Mouse (Mus musculus) C2C12 (cell line): ENCODE data around the gene Il17rb.

Experiments used
- CTCF ChIP-seq: IDR thresholded peaks from one replicate; pipeline ENCODE4 v1.5.1; 2011; ENCODE audit not compliant: control insufficient read depth, insufficient read depth, insufficient read length
- FOSL1 ChIP-seq: IDR thresholded peaks from one replicate; pipeline ENCODE4 v1.8.0; 2011; ENCODE audit warnings: mild to moderate bottlenecking, low read length; ENCODE audit not compliant: poor library complexity, insufficient read depth, severe bottlenecking
- MAX ChIP-seq: IDR thresholded peaks from one replicate; pipeline ENCODE4 v1.6.1; 2011; ENCODE audit warnings: mild to moderate bottlenecking, control low read depth
- MYOG ChIP-seq: IDR thresholded peaks from one replicate; pipeline ENCODE4 v1.6.1; 2011; ENCODE audit not compliant: control insufficient read depth, insufficient read length; ENCODE audit errors: extremely low read depth
- USF1 ChIP-seq: IDR thresholded peaks from one replicate; pipeline ENCODE4 v1.6.1; 2011; ENCODE audit warnings: low read depth, mild to moderate bottlenecking, control low read depth, moderate library complexity

DNA sequence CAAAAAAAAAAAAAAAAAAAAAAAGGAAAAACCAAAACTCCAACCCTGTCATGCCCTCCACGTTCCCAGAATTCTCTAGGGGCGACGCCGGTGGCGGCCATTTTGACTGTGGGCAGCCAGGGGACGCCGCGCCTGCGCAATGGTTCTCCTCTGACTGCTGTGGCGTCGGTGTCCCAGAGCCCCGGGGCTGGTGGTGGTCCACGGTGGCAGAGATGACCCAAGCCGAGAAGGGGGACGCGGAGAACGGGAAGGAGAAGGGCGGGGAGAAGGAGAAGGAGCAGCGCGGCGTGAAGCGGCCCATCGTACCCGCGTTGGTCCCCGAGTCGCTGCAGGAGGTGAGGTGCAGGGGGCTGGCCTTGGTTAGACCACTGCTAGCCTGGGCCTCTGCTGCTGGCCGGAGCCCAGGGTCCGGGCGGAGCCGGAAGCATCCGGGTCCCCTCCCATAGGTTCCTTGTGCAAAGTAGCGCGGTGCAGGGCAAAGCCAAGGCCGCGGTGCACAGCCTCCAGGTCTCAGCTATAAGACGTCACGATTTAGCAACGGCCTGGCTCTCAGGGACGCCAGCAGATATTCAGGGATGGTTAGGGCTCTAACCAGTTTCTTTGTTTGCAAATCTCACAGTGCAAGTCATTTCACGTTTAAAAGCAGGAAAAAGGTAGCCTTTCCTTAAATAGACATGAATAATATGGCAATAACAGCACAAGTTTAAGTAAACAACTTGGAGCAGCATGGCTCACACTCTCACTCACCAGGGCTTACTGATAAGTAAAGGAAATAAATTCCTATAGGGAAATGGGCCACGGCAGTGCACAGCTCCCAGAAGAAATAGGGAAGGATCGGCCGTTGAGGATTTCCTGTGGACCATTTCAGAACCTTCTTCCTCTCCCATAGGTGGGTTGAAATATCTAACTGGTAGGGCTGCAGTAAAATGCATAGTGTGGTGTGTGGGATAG is 30.2 kb downstream of the Il17rb start, which contains the start of gene Actr8:
- TF ChIP-seq CTCF (no peak), MAX (no peak), USF1 (no peak), MYOG (no peak), FOSL1 (no peak)
